Mouse (Mus musculus) midbrain, embryonic 14.5 days (tissue): ENCODE results near the gene Cd247. TPM values are rescaled to one million over a fixed set of nuclear protein-coding genes. Genes with fewer than 3 reads are reported as not detected.

Experiments
- ATAC-seq: fragments of 200-750 bp; cut with Nextera tagmentation; 2 replicates; pipeline ENCODE4 v1.8.0; 2017; ENCODE audit warnings: moderate number of reproducible peaks, moderate library complexity; ENCODE audit not compliant: low FRiP score, low TSS enrichment
- DNase-seq: peaks from one replicate; pipeline ENCODE4 v3.0.0-alpha.2; 2015
- H3K27ac ChIP-seq: fragments of 300-500 bp; sonication (generic); replicated peaks from 2 replicates; pipeline ENCODE4 v1.5.1; 2014; ENCODE audit warnings: mild to moderate bottlenecking, low read depth, low read length, moderate library complexity
- H3K27me3 ChIP-seq: fragments of 300-500 bp; sonication (generic); 2 replicates; pipeline ENCODE4 v1.6.1; 2014; ENCODE audit warnings: low read length, control low read depth, mixed read lengths; ENCODE audit not compliant: control insufficient read depth, insufficient read depth
- H3K36me3 ChIP-seq: fragments of 300-500 bp; sonication (generic); 2 replicates; pipeline ENCODE4 v1.6.1; 2014; ENCODE audit warnings: low read length, control low read depth; ENCODE audit not compliant: control insufficient read depth, insufficient read depth
- H3K4me1 ChIP-seq: fragments of 300-500 bp; sonication (generic); 2 replicates; pipeline ENCODE4 v1.6.1; 2014; ENCODE audit warnings: mild to moderate bottlenecking, antibody characterized with exemption, low read length, control low read depth; ENCODE audit not compliant: control insufficient read depth, insufficient read depth
- H3K4me2 ChIP-seq: fragments of 300-500 bp; sonication (generic); 2 replicates; pipeline ENCODE4 v1.6.1; 2014; ENCODE audit warnings: mild to moderate bottlenecking, low read length, moderate library complexity
- H3K4me3 ChIP-seq: fragments of 300-500 bp; sonication (generic); replicated peaks from 2 replicates; pipeline ENCODE4 v1.5.1; 2014; ENCODE audit warnings: low read depth, low read length
- H3K9ac ChIP-seq: fragments of 300-500 bp; sonication (generic); replicated peaks from 2 replicates; pipeline ENCODE4 v1.6.1; 2014; ENCODE audit warnings: mild to moderate bottlenecking, low read length, moderate library complexity
- H3K9me3 ChIP-seq: fragments of 300-500 bp; sonication (generic); 2 replicates; pipeline ENCODE4 v1.6.1; 2016; ENCODE audit warnings: low read length, control low read depth, mixed read lengths; ENCODE audit not compliant: control insufficient read depth
- WGBS: fragments of 180-500 bp; shearing (Covaris S2); extraction: QIAGEN DNeasy Blood & Tissue Kit; methylation state at CpG from one replicate; pipeline ENCODE4 v1.1.7; 2014; 5-methylcytosine and 5-hydroxymethylcytosine counted together
- polyA plus RNA-seq: library from polyadenylated mRNA; unstranded; fragments of >200 nt; fragmentation: Nextera tagmentation; extraction: Ambion mirVana; gene quantifications from 2 replicates; pipeline ENCODE4 v1.2.1, GENCODE M21; 2014

Gene Cd247
- polyA plus RNA-seq, 1 experiment from 2014 or later: 2.1 TPM

- WGBS: 81% methylated on average over 9 of the region's 9 CpGs
- ATAC-seq: no peak
- DNase-seq: no peak
- Histone ChIP-seq H3K27ac (no peak overlapping the region), H3K4me2 (no peak overlapping the region), H3K9ac (no peak overlapping the region), H3K27me3 (no peaks in the 10 kb centered on the region), H3K4me1 (0 out of 2 replicates have a peak, but pooled peaks cover 6% of the 10 kb centered on the region), H3K9me3 (no peaks in the 10 kb centered on the region), H3K36me3 (0 out of 2 replicates have a peak, but pooled peaks cover 2% of the 10 kb centered on the region), H3K4me3 (no peak overlapping the region)
Observed at GRCm38 (mm10) chr1:165860373-165861234, 72.1 kb downstream of the Cd247 start.

DNA sequence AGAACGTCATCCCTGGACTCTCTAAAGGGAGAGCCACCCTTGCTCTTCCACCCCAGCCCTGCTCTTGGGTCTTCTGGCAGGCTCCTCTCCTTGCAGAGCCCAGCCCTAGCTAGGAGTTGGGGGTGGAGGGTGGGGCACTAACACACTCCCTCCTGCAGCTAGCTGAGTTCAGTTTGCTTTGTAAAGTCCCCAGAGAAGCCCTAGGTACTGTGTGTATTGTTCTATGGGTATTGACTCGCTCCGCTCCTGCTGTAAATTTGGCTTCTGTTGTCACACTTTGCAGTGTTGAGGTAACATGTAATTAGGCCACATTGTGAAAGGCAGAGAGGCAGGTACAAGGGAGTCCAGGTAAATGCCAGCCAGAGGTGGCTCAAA is 72.7 kb downstream of the Cd247 start:
- WGBS: 81% methylated on average over 3 of the region's 3 CpGs
- H3K4me1 ChIP-seq: 0 out of 2 replicates have a peak, but pooled peaks cover 6% of the 10 kb centered on the region
- no peak overlapping the region for H3K9ac ChIP-seq
- no peak overlapping the region for H3K4me2 ChIP-seq
- H3K9me3 ChIP-seq: no peaks in the 10 kb centered on the region
- ATAC-seq (no peak), DNase-seq (no peak)
- H3K36me3 ChIP-seq: 0 out of 2 replicates have a peak, but pooled peaks cover 2% of the 10 kb centered on the region
- no peak overlapping the region for H3K4me3 ChIP-seq
- H3K27ac ChIP-seq: no peak overlapping the region
- H3K27me3 ChIP-seq: no peaks in the 10 kb centered on the region

- Histone ChIP-seq H3K27me3 (no peaks in the 10 kb centered on the region), H3K4me3 (no peak overlapping the region), H3K4me2 (no peak overlapping the region), H3K27ac (no peak overlapping the region), H3K36me3 (0 out of 2 replicates have a peak, but pooled peaks cover 5% of the 10 kb centered on the region), H3K9ac (no peak overlapping the region), H3K9me3 (no peaks in the 10 kb centered on the region), H3K4me1 (0 out of 2 replicates have a peak, but pooled peaks cover 6% of the 10 kb centered on the region)
- no peak for DNase-seq
- WGBS: 50% methylated on average over 7 of the region's 7 CpGs
- ATAC-seq: no peak
Observed at GRCm38 (mm10) chr1:165862059-165862458, 73.6 kb downstream of the Cd247 start.

DNA sequence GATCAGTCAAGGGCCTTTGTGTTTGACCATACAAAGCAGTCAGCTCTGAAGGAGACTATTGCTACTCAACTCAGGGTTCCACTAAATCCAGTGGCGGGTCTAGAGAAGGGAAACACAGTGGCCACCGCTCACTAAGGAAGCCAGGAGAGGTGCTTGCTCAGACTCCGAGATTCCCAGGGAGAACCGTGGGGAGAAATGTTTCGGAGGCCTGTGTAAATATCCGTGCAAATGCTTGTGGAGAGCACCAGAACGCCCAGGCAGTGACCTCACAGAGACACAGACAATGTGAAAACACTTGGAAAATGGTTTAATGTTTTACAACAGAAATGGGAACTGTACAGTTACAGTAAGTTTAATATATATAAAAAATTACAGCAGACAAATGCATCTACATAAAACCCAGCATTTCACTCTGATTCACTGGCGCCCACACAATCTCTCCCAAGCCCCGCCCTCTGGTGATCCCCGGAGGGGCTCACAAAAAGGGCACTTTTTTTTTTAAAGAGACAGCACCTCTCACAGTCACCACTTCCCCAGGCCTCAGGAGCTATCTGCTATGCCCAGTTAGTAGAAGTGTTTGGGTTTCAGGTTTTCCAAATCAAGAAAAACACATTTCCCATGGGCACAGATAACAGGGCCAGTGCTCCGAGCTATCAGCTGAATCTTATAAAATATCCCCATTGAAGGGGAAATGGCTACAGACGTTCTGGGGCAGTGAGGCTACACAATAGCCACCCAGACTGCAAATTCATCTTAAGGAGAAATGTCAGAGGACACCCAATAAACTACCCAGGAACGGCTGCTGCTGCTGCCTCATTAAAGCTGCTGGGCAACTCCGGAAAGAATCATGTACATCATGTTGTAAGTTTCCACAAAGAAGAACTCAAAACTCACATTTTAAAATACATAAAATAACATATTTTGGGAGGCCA is 76.6 kb downstream of the Cd247 start:
- Histone ChIP-seq H3K4me3 (no peak overlapping the region), H3K9me3 (no peaks in the 10 kb centered on the region), H3K36me3 (peaks cover 14% of the 10 kb centered on the region), H3K4me2 (no peak overlapping the region), H3K27ac (no peak overlapping the region), H3K9ac (no peak overlapping the region), H3K4me1 (0 out of 2 replicates have a peak, but pooled peaks cover 6% of the 10 kb centered on the region), H3K27me3 (no peaks in the 10 kb centered on the region)
- DNase-seq (no peak), ATAC-seq (no peak)
- 48% methylated on average over 14 of the region's 14 CpGs for WGBS

- H3K36me3 ChIP-seq: peaks cover 20% of the 10 kb centered on the region
Observed at GRCm38 (mm10) chr1:165866630-165867280, 78.3 kb downstream of the Cd247 start.

GRCm38 (mm10) chr1:165868659-165869058 is 80.2 kb downstream of the Cd247 start:
- 92% methylated on average over 8 of the region's 8 CpGs for whole genome bisulfite sequencing
- Histone ChIP-seq H3K27ac (no peak overlapping the region), H3K9me3 (no peaks in the 10 kb centered on the region), H3K4me3 (no peak overlapping the region), H3K27me3 (no peaks in the 10 kb centered on the region), H3K36me3 (peaks cover 20% of the 10 kb centered on the region), H3K4me1 (0 out of 2 replicates have a peak, but pooled peaks cover 6% of the 10 kb centered on the region), H3K4me2 (no peak overlapping the region), H3K9ac (no peak overlapping the region)
- DNase-seq (no peak), ATAC-seq (no peak)

More at GRCm38 (mm10) chr1:165866630-165867280, 78.3 kb downstream of the Cd247 start:
- ATAC-seq (no peak), DNase-seq (no peak)
- H3K4me1 ChIP-seq: 0 out of 2 replicates have a peak, but pooled peaks cover 6% of the 10 kb centered on the region
- no peak overlapping the region for H3K4me3 ChIP-seq
- H3K4me2 ChIP-seq: no peak overlapping the region
- H3K9me3 ChIP-seq: no peaks in the 10 kb centered on the region
- H3K9ac ChIP-seq: no peak overlapping the region
- H3K27ac ChIP-seq: no peak overlapping the region
- 82% methylated on average over 5 of the region's 5 CpGs for WGBS
- H3K27me3 ChIP-seq: no peaks in the 10 kb centered on the region

DNA sequence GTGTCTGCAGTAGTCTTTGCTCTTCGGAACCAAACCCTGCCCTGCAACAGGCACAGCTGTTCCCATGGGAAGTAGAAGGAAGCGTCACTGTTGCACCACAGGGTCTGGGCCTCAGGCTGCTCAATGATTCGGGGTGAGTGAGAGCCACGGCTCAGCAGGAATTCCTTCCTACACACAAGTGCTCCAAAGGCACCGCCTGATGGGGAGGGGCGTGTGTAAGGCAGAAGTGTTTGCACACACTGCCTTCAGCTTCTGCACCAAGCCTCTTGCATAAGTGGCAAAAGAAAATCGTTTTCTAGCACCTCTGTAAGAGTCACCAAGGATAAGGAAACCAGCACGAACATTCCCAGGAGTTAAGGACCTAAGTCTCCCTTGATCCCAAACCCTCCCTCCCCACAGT is 86.2 kb downstream of the Cd247 start:
- Histone ChIP-seq H3K4me3 (no peak overlapping the region), H3K36me3 (peaks cover 54% of the 10 kb centered on the region), H3K9me3 (no peaks in the 10 kb centered on the region), H3K4me1 (no peaks in the 10 kb centered on the region), H3K27ac (no peak overlapping the region), H3K27me3 (no peaks in the 10 kb centered on the region), H3K4me2 (no peak overlapping the region), H3K9ac (no peak overlapping the region)
- no peak for ATAC-seq
- no peak for DNase-seq
- WGBS: 53% methylated on average over 8 of the region's 8 CpGs
